Mouse (Mus musculus) neural tube, embryonic 15.5 days (tissue): ENCODE measurements around the gene Dhx8. TPM values are rescaled to one million over a fixed set of nuclear protein-coding genes. Genes with fewer than 3 reads are reported as not detected.
A peak's percentile ranks its signal among the peaks of the same experiment; 100 is the strongest.

ENCODE experiments used
- ATAC-seq: fragments of 200-750 bp; cut with Nextera tagmentation; 2 replicates; pipeline ENCODE4 v1.8.0; 2017; ENCODE audit warnings: mild to moderate bottlenecking, moderate TSS enrichment, moderate library complexity; ENCODE audit not compliant: low FRiP score
- H3K27ac ChIP-seq: fragments of 300-500 bp; sonication (generic); replicated peaks from 2 replicates; pipeline ENCODE4 v1.5.1; 2015; ENCODE audit warnings: mild to moderate bottlenecking, inconsistent platforms
- H3K27me3 ChIP-seq: fragments of 300-500 bp; sonication (generic); replicated peaks from 2 replicates; pipeline ENCODE4 v1.6.1; 2015; ENCODE audit warnings: inconsistent platforms
- H3K36me3 ChIP-seq: fragments of 300-500 bp; sonication (generic); 2 replicates; pipeline ENCODE4 v1.6.1; 2015; ENCODE audit warnings: inconsistent platforms
- H3K4me1 ChIP-seq: fragments of 300-500 bp; sonication (generic); 2 replicates; pipeline ENCODE4 v1.6.1; 2015; ENCODE audit warnings: inconsistent platforms
- H3K4me2 ChIP-seq: fragments of 300-500 bp; sonication (generic); 2 replicates; pipeline ENCODE4 v1.6.1; 2015; ENCODE audit warnings: inconsistent platforms, mild to moderate bottlenecking, moderate library complexity
- H3K4me3 ChIP-seq: fragments of 300-500 bp; sonication (generic); replicated peaks from 2 replicates; pipeline ENCODE4 v1.5.1; 2015; ENCODE audit warnings: mild to moderate bottlenecking, inconsistent platforms
- H3K9ac ChIP-seq: fragments of 300-500 bp; sonication (generic); replicated peaks from 2 replicates; pipeline ENCODE4 v1.6.1; 2015; ENCODE audit warnings: mild to moderate bottlenecking, inconsistent platforms
- H3K9me3 ChIP-seq: fragments of 300-500 bp; sonication (generic); replicated peaks from 2 replicates; pipeline ENCODE4 v1.6.1; 2016; ENCODE audit warnings: inconsistent platforms
- WGBS: fragments of 180-500 bp; shearing (Covaris S2); methylation state at CpG from one replicate; pipeline ENCODE4 v1.1.7; 2015; ENCODE audit warnings: mixed read lengths; 5-methylcytosine and 5-hydroxymethylcytosine counted together
- polyA plus RNA-seq: library from polyadenylated mRNA; unstranded; fragments of >200 nt; fragmentation: Nextera tagmentation; extraction: Ambion mirVana; gene quantifications from 2 replicates; pipeline ENCODE4 v1.2.1, GENCODE M21; 2015

Gene Dhx8
- polyA plus RNA-seq, 1 experiment from 2014 or later: 28.7 TPM

GRCm38 (mm10) chr11:101704081-101704480 lies 28.6 kb upstream of the Dhx8 start:
- Histone ChIP-seq H3K36me3 (no peaks in the 10 kb centered on the region), H3K27me3 (no peaks in the 10 kb centered on the region), H3K9ac (no peak overlapping the region), H3K4me3 (no peak overlapping the region), H3K27ac (0 out of 2 replicates have a peak overlapping the region, but pooled peaks have one; percentile 18), H3K4me2 (no peak overlapping the region), H3K4me1 (peaks cover 18% of the 10 kb centered on the region), H3K9me3 (no peaks in the 10 kb centered on the region)
- no peak for ATAC-seq
- WGBS: 11% methylated on average over 5 of the region's 5 CpGs

- 52% methylated on average over 10 of the region's 10 CpGs for WGBS
- Histone ChIP-seq H3K4me3 (no peak overlapping the region), H3K9ac (no peak overlapping the region), H3K4me1 (peaks cover 11% of the 10 kb centered on the region), H3K27me3 (no peaks in the 10 kb centered on the region), H3K36me3 (no peaks in the 10 kb centered on the region), H3K27ac (no peak overlapping the region), H3K9me3 (no peaks in the 10 kb centered on the region), H3K4me2 (no peak overlapping the region)
- ATAC-seq: no peak
Measured at GRCm38 (mm10) chr11:101706764-101707448, 25.8 kb upstream of the Dhx8 start.

- no peak for ATAC-seq
- WGBS: 45% methylated on average over 5 of the region's 5 CpGs
- H3K4me3 ChIP-seq: no peak overlapping the region
- no peak overlapping the region for H3K27ac ChIP-seq
- no peak overlapping the region for H3K4me2 ChIP-seq
- no peak overlapping the region for H3K9ac ChIP-seq
- H3K27me3 ChIP-seq: no peaks in the 10 kb centered on the region
- H3K9me3 ChIP-seq: no peaks in the 10 kb centered on the region
- peaks cover 11% of the 10 kb centered on the region for H3K4me1 ChIP-seq
- H3K36me3 ChIP-seq: no peaks in the 10 kb centered on the region
Measured at GRCm38 (mm10) chr11:101708482-101708881, 24.2 kb upstream of the Dhx8 start.

- 83% methylated on average over 9 of the region's 9 CpGs for WGBS
- no peaks in the 10 kb centered on the region for H3K4me1 ChIP-seq
Measured at GRCm38 (mm10) chr11:101712811-101713210, 19.9 kb upstream of the Dhx8 start.

GRCm38 (mm10) chr11:101714012-101714411 lies 18.7 kb upstream of the Dhx8 start:
- no peak overlapping the region for H3K4me3 ChIP-seq
- no peaks in the 10 kb centered on the region for H3K4me1 ChIP-seq
- no peak overlapping the region for H3K9ac ChIP-seq
- 34% methylated on average over 7 of the region's 7 CpGs for WGBS
- H3K27ac ChIP-seq: no peak overlapping the region
- ATAC-seq: no peak
- no peaks in the 10 kb centered on the region for H3K9me3 ChIP-seq
- H3K36me3 ChIP-seq: no peaks in the 10 kb centered on the region
- no peak overlapping the region for H3K4me2 ChIP-seq
- H3K27me3 ChIP-seq: no peaks in the 10 kb centered on the region

More at GRCm38 (mm10) chr11:101712811-101713210, 19.9 kb upstream of the Dhx8 start:
- Histone ChIP-seq H3K9ac (no peak overlapping the region), H3K4me2 (no peak overlapping the region), H3K9me3 (no peaks in the 10 kb centered on the region), H3K27ac (no peak overlapping the region), H3K27me3 (no peaks in the 10 kb centered on the region), H3K36me3 (no peaks in the 10 kb centered on the region), H3K4me3 (no peak overlapping the region)
- no peak for ATAC-seq

GRCm38 (mm10) chr11:101718324-101718723 lies 14.4 kb upstream of the Dhx8 start:
- H3K27me3 ChIP-seq: no peaks in the 10 kb centered on the region
- no peak for ATAC-seq
- 24% methylated on average over 4 of the region's 4 CpGs for WGBS
- H3K27ac ChIP-seq: no peak overlapping the region
- H3K9me3 ChIP-seq: no peaks in the 10 kb centered on the region
- H3K4me1 ChIP-seq: no peaks in the 10 kb centered on the region
- no peak overlapping the region for H3K9ac ChIP-seq
- H3K4me2 ChIP-seq: no peak overlapping the region
- no peak overlapping the region for H3K4me3 ChIP-seq
- H3K36me3 ChIP-seq: no peaks in the 10 kb centered on the region

- Histone ChIP-seq H3K36me3 (no peaks in the 10 kb centered on the region), H3K27ac (no peak overlapping the region), H3K4me1 (no peaks in the 10 kb centered on the region), H3K9ac (no peak overlapping the region), H3K9me3 (no peaks in the 10 kb centered on the region), H3K27me3 (no peaks in the 10 kb centered on the region), H3K4me3 (no peak overlapping the region), H3K4me2 (no peak overlapping the region)
- no peak for ATAC-seq
- WGBS: 85% methylated on average over 21 of the region's 21 CpGs
Measured at GRCm38 (mm10) chr11:101719986-101720520, 12.7 kb upstream of the Dhx8 start.

- H3K9me3 ChIP-seq: no peaks in the 10 kb centered on the region
- no peaks in the 10 kb centered on the region for H3K36me3 ChIP-seq
- no peak overlapping the region for H3K4me2 ChIP-seq
- no peaks in the 10 kb centered on the region for H3K27me3 ChIP-seq
- H3K27ac ChIP-seq: no peak overlapping the region
- no peak overlapping the region for H3K4me3 ChIP-seq
- H3K9ac ChIP-seq: no peak overlapping the region
- H3K4me1 ChIP-seq: peaks cover 7% of the 10 kb centered on the region
- 81% methylated on average over 8 of the region's 8 CpGs for WGBS
- ATAC-seq: no peak
Measured at GRCm38 (mm10) chr11:101725043-101725442, 7.7 kb upstream of the Dhx8 start.

- H3K9ac ChIP-seq: no peak overlapping the region
- 8% methylated on average over 2 of the region's 2 CpGs for WGBS
- no peak for ATAC-seq
- H3K4me3 ChIP-seq: no peak overlapping the region
- H3K27ac ChIP-seq: 0 out of 2 replicates have a peak overlapping the region, but pooled peaks have one; percentile 33
- no peaks in the 10 kb centered on the region for H3K27me3 ChIP-seq
- H3K4me2 ChIP-seq: no peak overlapping the region
- H3K36me3 ChIP-seq: no peaks in the 10 kb centered on the region
- H3K9me3 ChIP-seq: no peaks in the 10 kb centered on the region
- peaks cover 7% of the 10 kb centered on the region for H3K4me1 ChIP-seq
Measured at GRCm38 (mm10) chr11:101726765-101727164, 6.0 kb upstream of the Dhx8 start.

- H3K9me3 ChIP-seq: no peaks in the 10 kb centered on the region
- H3K4me3 ChIP-seq: no peak overlapping the region
- H3K4me1 ChIP-seq: peaks cover 19% of the 10 kb centered on the region
- ATAC-seq: no peak
- WGBS: 57% methylated on average over 3 of the region's 3 CpGs
- H3K27ac ChIP-seq: no peak overlapping the region
- H3K36me3 ChIP-seq: no peaks in the 10 kb centered on the region
- H3K4me2 ChIP-seq: no peak overlapping the region
- H3K27me3 ChIP-seq: no peaks in the 10 kb centered on the region
- no peak overlapping the region for H3K9ac ChIP-seq
Measured at GRCm38 (mm10) chr11:101729308-101729707, 3.4 kb upstream of the Dhx8 start.

- peaks cover 12% of the 10 kb centered on the region for H3K4me1 ChIP-seq
- ATAC-seq: no peak
- H3K27me3 ChIP-seq: no peaks in the 10 kb centered on the region
- no peaks in the 10 kb centered on the region for H3K9me3 ChIP-seq
- peaks cover 40% of the 10 kb centered on the region for H3K36me3 ChIP-seq
- no peak overlapping the region for H3K27ac ChIP-seq
- H3K4me2 ChIP-seq: peak overlapping the region; percentile 75
- peak overlapping the region; percentile 72 for H3K4me3 ChIP-seq
- WGBS: 39% methylated on average over 9 of the region's 9 CpGs
- H3K9ac ChIP-seq: peak overlapping the region; percentile 66
Measured at GRCm38 (mm10) chr11:101733596-101733995, 877 bp downstream of the Dhx8 start.

GRCm38 (mm10) chr11:101756616-101757015 lies 23.9 kb downstream of the Dhx8 start:
- Histone ChIP-seq H3K27me3 (no peaks in the 10 kb centered on the region), H3K27ac (0 out of 2 replicates have a peak overlapping the region, but pooled peaks have one; percentile 13), H3K9me3 (no peaks in the 10 kb centered on the region), H3K4me2 (no peak overlapping the region), H3K36me3 (peaks cover 84% of the 10 kb centered on the region), H3K4me3 (no peak overlapping the region), H3K9ac (no peak overlapping the region), H3K4me1 (peaks cover 5% of the 10 kb centered on the region; the same call in 1 of the 2 replicates)
- WGBS: 93% methylated on average over 8 of the region's 8 CpGs
- no peak for ATAC-seq
